Mouse (Mus musculus): Measurements from ENCODE around the gene Zcchc14.

Zcchc14 gene

GRCm38 (mm10) chr8:121585159-121585825 is 67.4 kb downstream of the Zcchc14 start:
- DNase-seq (ENCODE audit: low spot score in 2 of 2), result peak; percentile 99

GRCm38 (mm10) chr8:121584730-121585129 is 68.0 kb downstream of the Zcchc14 start:
- DNase-seq (ENCODE audit: low spot score in 2 of 2), result no peak

- no peak for DNase-seq (ENCODE audit: low spot score in 2 of 2)
Observed at GRCm38 (mm10) chr8:121583653-121584052, 69.0 kb downstream of the Zcchc14 start.

- DNase-seq (ENCODE audit: low spot score in 2 of 2), result peak in 1 of 2 experiments; percentile 33
Observed at GRCm38 (mm10) chr8:121580465-121580864, 72.2 kb downstream of the Zcchc14 start.

- peak; percentile 85 to 92 for DNase-seq (ENCODE audit: low spot score in 2 of 2)
Observed at GRCm38 (mm10) chr8:121578676-121579451, 73.8 kb downstream of the Zcchc14 start, which contains the start of gene Fbxo31. Gene Fbxo31, minus strand, starts transcription at chr8:121578806.

- DNase-seq (ENCODE audit: low spot score in 2 of 2), result no peak
Observed at GRCm38 (mm10) chr8:121577751-121578675, 74.7 kb downstream of the Zcchc14 start.

GRCm38 (mm10) chr8:121575661-121576060 is 77.0 kb downstream of the Zcchc14 start:
- no peak for DNase-seq (ENCODE audit: low spot score in 2 of 2)

- DNase-seq (ENCODE audit: low spot score in 2 of 2), result peak; percentile 49 to 72
Observed at GRCm38 (mm10) chr8:121573275-121573674, 79.4 kb downstream of the Zcchc14 start.

- DNase-seq (ENCODE audit: low spot score in 2 of 2), result no peak
Observed at GRCm38 (mm10) chr8:121572121-121572520, 80.6 kb downstream of the Zcchc14 start.

- no peak for DNase-seq (ENCODE audit: low spot score in 2 of 2)
Observed at GRCm38 (mm10) chr8:121570801-121571200, 81.9 kb downstream of the Zcchc14 start.

GRCm38 (mm10) chr8:121570335-121570734 is 82.4 kb downstream of the Zcchc14 start:
- DNase-seq (ENCODE audit: low spot score in 2 of 2), result peak; percentile 36 to 67

GRCm38 (mm10) chr8:121568321-121568720 is 84.4 kb downstream of the Zcchc14 start:
- peak; percentile 24 to 44 for DNase-seq (ENCODE audit: low spot score in 2 of 2)

- no peak for DNase-seq (ENCODE audit: low spot score in 2 of 2)
Observed at GRCm38 (mm10) chr8:121563701-121564100, 89.0 kb downstream of the Zcchc14 start.

GRCm38 (mm10) chr8:121562941-121563351 is 89.8 kb downstream of the Zcchc14 start:
- no peak for DNase-seq (ENCODE audit: low spot score in 2 of 2)

- DNase-seq (ENCODE audit: low spot score in 2 of 2), result no peak
Observed at GRCm38 (mm10) chr8:121561636-121562345, 90.9 kb downstream of the Zcchc14 start.

GRCm38 (mm10) chr8:121560432-121561100 is 92.1 kb downstream of the Zcchc14 start:
- DNase-seq (ENCODE audit: low spot score in 2 of 2), result no peak

GRCm38 (mm10) chr8:121559801-121560200 is 92.9 kb downstream of the Zcchc14 start:
- no peak for DNase-seq (ENCODE audit: low spot score in 2 of 2)

GRCm38 (mm10) chr8:121558538-121558937 is 94.2 kb downstream of the Zcchc14 start:
- DNase-seq (ENCODE audit: low spot score in 2 of 2), result no peak

- no peak for DNase-seq (ENCODE audit: low spot score in 2 of 2)
Observed at GRCm38 (mm10) chr8:121557746-121558145, 95.0 kb downstream of the Zcchc14 start.

GRCm38 (mm10) chr8:121553831-121554475 is 98.7 kb downstream of the Zcchc14 start:
- no peak for DNase-seq (ENCODE audit: low spot score in 2 of 2)

All from natural killer cell, adult 2 months (primary cell).